Mouse (Mus musculus) retina, postnatal 1 day (tissue): ENCODE measurements around the gene Nolc1.

Source experiments
- DNase-seq: peaks from one replicate; pipeline ENCODE4 v3.0.0-alpha.2; 2012

Nolc1 gene

DNA sequence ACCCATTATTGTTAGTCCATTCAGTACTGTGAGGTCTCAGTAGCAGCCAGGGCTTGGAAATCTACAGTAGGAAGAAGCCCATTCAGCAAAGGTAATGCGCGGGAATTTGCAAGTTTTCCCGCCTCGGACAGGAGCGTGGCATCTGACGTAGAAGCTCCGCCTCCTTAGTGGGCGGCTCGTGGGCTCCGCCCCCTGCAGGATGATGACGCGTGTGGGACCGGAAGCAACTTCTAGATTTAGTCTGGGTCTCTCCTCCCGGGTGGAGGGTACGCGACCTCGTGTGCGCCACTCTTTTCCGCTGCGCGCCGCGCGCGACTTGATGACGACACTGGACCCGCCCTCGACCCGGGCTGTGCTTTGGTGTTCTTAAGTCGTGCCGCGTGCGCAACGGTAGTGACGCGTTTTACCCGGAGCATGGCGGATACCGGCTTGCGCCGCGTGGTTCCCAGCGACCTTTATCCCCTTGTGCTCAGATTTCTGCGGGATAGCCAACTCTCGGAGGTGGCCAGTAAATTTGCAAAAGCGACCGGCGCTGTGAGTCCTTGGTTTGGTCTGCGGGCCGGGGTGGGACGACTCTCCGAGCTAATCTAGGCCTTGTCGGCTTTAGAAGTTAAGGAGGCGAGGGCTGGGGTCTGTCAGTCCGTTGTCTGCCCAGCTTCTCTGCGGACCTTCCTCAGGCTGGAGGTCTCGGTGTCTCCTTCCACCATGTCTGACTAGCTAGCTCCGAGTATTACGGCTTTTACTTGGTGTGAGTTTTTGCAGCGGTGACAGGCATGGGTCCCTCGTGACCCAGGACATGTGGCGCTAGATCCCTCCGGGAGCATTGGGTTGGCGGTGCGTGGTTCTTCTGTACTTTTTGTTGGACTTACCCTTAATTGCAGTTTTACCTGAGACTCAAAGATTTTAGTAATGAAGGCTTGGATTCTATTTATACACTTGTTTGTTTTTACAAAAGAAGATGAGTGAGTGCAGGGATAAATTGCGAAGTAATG lies at the start of gene Nolc1:
Gene Nolc1 (plus strand): TSS at position 248 of the 992 bp plus-strand sequence.
- DNase-seq, result peak; percentile 99

- no peak for DNase-seq
These were observed 49.1 kb upstream of the Nolc1 start for GRCm38 (mm10) chr19:46026567-46026966.

DNA sequence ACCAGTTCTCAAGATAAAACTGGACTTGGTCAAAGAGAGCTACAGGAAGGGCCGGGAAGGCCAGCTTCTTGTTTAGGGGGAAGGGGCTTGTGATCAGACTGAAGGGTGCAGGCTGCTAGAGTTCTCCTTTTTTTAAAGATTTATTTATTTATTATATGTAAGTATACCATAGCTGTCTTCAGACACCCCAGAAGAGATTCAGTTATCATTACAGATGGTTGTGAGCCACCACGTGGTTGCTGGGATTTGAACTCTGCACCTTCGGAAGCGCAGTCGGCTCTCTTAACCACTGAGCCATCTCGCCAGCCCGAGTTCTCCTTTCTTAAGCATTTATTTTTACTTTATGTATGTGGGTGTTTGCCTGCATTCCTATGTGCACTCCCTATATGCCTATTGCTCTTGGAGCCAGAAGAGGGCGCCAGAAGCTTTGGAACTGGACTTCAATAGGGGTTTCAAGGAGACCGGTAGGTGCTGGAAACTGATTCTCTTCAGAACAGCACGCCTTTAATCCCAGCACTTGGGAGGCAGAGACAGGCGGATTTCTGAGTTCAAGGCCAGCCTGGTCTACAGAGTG lies 46.8 kb upstream of the Nolc1 start:
- DNase-seq, result peak; percentile 45

- no peak for DNase-seq
These were observed 46.0 kb upstream of the Nolc1 start for GRCm38 (mm10) chr19:46029652-46030051.

GRCm38 (mm10) chr19:46030196-46030983 lies 45.3 kb upstream of the Nolc1 start:
- DNase-seq, result no peak

DNA sequence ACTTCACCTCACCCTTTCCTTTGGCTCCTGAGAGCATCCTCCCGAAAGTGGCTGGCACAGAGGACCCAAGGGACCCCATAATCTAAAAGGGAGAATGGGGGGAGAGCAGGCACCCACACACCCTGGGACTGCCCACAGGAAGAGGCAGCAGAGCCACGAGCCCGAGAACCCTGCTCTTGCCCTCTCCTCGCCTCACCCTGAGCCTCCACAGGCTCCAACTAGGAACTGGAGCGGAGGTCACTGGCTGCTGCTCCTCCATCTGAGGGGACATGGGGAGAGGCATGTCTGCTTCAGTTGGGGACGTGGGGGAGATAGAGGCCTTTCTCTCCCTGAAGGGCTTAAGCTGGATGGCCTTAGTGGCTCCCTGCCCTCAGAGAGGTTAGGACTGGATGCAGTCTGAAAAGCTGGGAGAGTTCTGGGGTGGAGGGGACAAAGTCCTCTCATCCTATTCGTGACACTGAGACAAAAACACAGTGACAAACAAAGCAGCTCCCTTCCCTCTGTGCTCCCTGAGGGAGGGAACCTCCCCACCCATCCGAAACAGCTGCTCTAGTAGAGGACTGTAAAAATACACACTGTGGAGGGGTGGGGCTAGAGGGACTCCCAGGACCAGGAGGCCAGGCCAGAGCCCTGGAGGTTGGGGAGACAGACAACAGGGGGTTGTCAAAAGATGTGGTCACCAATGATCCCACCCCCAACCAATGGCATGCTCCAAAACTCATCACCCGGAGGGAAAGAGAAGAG lies 43.8 kb upstream of the Nolc1 start:
- no peak for DNase-seq

GRCm38 (mm10) chr19:46032731-46033510 lies 42.7 kb upstream of the Nolc1 start:
- no peak for DNase-seq

DNA sequence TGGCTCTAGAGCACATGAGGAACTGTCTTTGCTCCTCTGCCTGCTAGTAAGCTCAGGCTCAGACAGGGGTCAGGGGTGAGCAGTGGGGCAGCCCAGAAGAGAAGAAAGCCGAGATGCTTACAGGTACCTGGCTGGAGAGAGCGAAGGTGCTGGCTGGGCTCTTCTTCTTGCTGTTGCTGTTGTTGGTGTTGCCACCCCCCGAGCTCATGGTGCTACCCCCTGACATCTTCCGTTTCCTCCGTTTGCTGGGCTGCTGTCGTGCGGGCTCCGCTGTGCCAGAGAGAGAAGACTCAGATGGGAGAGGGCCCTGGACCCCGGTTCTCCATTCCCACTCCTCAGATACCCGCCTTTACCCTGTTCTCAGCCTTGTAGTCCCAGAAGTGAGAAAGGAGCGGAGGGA lies 41.8 kb upstream of the Nolc1 start:
- DNase-seq, result no peak

DNA sequence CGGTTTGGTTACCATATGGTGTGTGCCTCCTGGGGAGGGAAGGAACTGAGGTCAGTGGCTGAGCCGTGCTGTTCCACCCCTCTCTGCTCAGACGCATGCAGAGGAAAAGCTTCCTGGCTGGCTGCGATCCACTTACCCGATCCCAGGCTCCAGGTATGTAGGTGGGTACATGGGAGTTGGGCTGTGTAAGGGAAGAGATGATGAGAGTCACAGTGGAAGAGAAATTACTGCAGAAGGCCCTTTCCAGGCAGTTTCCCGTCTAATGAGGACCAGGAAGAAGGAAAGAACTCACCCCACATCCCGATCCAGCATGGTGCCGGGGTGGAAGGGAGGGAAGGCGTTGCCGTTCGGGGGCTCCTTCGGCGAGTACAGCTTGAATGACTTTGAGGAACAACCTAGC lies 39.7 kb upstream of the Nolc1 start:
- no peak for DNase-seq

- DNase-seq, result peak; percentile 62
These were observed 39.0 kb upstream of the Nolc1 start for GRCm38 (mm10) chr19:46036477-46037242.

- no peak for DNase-seq
These were observed 38.3 kb upstream of the Nolc1 start for GRCm38 (mm10) chr19:46037243-46037924.

DNA sequence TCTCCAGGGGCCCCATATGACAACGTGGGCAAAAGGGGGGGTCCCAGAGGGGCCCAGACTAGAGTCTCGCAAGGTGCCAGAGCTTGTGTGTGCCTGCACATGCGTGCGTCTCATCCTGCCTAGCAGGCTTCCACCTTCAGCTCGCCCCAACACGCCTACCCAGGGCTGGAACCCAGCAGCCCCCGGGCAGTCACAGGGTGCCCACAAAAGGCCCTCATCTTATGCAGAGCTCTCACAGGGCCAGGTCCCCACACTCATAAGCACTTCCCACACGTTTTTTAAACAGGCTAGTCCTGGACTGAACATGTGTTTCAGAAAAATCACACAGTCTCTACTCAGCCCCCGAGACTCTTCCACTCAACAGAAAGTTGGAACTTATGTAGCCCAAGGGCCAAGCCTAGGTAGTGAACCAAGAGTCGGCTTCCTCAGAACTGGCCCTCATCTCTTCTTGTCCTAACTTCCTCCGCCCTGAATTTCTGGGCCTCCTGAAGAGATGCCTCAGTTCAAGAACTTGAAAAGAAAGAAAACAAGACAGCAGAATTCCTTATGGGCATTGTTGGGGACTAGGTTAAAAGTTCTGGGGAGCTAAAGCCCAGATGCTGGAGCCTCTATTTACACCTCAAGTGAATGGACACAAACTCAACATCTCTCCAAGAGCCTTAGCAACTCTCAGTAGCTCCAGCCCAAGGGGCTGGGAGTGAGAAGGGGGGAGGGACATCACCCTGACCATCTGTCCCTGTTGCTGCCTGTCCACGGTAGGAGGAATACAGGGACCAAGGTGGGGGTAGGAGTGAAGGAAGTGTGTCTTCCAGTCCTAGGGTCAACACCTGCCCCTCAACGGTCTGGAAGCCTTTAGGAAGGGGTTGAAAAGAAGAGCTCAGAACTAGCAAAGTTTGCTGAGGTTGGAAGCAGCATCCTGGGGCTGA lies 37.5 kb upstream of the Nolc1 start:
- peak; percentile 36 for DNase-seq

DNA sequence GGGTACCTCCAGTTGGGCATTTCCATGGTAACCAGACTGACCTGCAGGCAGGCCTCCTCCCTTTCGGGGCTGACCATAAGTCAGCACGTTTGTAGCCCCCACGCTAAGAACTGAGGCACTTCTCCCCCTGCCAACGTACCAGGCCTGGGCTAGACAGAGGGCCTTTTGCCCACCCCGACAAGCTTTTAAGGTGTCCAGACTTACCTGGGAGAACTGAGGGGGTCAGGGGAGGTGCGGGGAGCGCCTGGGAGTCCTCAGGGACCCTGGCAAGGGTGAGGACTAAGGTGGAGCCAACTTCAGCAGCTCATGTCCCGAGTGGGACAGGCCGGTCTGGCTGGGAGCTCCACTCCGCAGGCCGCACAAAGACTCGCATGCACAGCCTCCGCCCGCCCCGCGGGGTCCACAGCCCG lies 36.8 kb upstream of the Nolc1 start:
- DNase-seq, result no peak

DNA sequence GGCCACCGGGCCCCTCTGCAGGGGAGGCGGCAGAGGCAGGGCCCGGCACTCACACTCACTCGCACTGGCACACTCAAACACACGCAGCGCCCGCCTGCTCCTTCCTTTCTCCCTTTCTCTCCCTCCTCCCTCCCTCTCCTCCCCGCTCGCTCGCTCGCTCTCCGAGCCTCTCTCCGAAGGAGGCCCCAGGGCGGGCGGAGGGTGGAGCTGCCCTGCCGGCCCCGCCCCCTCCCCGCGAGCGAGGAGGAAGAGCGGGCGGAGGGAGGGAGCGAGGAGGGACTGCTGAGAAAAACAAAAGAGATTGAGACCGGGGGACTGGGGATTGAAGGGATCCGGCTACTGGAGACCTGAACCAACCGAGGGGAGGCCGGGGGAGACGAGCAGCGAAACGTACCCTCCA lies 36.2 kb upstream of the Nolc1 start:
- DNase-seq, result peak; percentile 98

GRCm38 (mm10) chr19:46040149-46040902 lies 35.3 kb upstream of the Nolc1 start:
- no peak for DNase-seq

DNA sequence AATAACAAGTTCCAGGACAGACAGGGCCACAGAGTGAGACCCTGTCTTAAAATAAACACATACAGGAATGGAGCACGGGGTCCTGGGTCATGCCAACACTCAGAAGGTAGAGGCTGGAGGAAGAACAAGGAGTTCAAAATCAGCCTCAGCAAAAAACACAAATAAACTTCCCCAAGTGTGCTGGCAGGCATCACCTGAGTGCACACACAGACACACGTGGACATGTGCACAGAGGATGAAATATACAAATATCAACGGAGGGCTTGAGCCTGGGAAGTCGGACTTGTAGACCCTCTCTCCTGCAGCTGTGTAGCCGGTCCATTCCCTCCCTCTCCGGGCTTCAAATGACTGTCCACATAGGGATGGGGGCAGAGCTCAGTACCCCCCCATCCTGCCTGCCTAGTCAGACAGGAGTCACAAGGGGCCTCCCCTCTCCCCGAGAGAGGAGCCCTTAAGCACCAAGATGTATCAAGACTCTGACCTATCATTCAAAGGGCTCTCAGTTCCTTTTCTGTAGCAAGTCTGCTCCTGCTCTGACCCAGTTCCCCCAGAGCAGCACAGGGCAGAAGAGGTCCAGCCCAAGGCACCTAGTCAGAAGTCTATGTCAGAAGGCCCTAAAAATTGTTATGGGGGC lies 34.2 kb upstream of the Nolc1 start:
- DNase-seq, result no peak

GRCm38 (mm10) chr19:46041933-46042475 lies 33.7 kb upstream of the Nolc1 start:
- peak; percentile 98 for DNase-seq
